Mouse (Mus musculus) forebrain, embryonic 14.5 days (tissue): ENCODE measurements around the gene A630095N17Rik. TPM values are rescaled to one million over a fixed set of nuclear protein-coding genes. Genes with fewer than 3 reads are reported as not detected.
A peak's percentile ranks its signal among the peaks of the same experiment; 100 is the strongest.

ENCODE experiments used
- ATAC-seq: fragments of 200-750 bp; cut with Nextera tagmentation; 2 replicates; pipeline ENCODE4 v1.8.0; 2017; ENCODE audit warnings: mild to moderate bottlenecking, moderate library complexity
- DNase-seq: peaks from one replicate; pipeline ENCODE4 v3.0.0-alpha.2; 2015; ENCODE audit warnings: low spot score
- H3K27ac ChIP-seq: fragments of 300-500 bp; sonication (generic); 2 replicates; pipeline ENCODE4 v1.5.1; 2014; ENCODE audit warnings: low read depth, mild to moderate bottlenecking, control low read depth, low read length, moderate library complexity
- H3K27me3 ChIP-seq: fragments of 300-500 bp; sonication (generic); replicated peaks from 2 replicates; pipeline ENCODE4 v1.6.1; 2014; ENCODE audit warnings: low read length, control low read depth, mixed read lengths; ENCODE audit not compliant: control insufficient read depth, insufficient read depth
- H3K36me3 ChIP-seq: fragments of 300-500 bp; sonication (generic); 2 replicates; pipeline ENCODE4 v1.6.1; 2014; ENCODE audit warnings: low read length, control low read depth; ENCODE audit not compliant: control insufficient read depth, insufficient read depth
- H3K4me1 ChIP-seq: fragments of 300-500 bp; sonication (generic); 2 replicates; pipeline ENCODE4 v1.6.1; 2014; ENCODE audit warnings: antibody characterized with exemption, low read length, control low read depth; ENCODE audit not compliant: control insufficient read depth, insufficient read depth
- H3K4me2 ChIP-seq: fragments of 300-500 bp; sonication (generic); 2 replicates; pipeline ENCODE4 v1.6.1; 2014; ENCODE audit warnings: mild to moderate bottlenecking, control low read depth, low read length
- H3K4me3 ChIP-seq: fragments of 300-500 bp; sonication (generic); 2 replicates; pipeline ENCODE4 v1.5.1; 2014; ENCODE audit warnings: low read depth, low read length, control low read depth
- H3K9ac ChIP-seq: fragments of 300-500 bp; sonication (generic); 2 replicates; pipeline ENCODE4 v1.6.1; 2014; ENCODE audit warnings: mild to moderate bottlenecking, low read length, control low read depth, moderate library complexity
- H3K9me3 ChIP-seq: fragments of 300-500 bp; sonication (generic); replicated peaks from 2 replicates; pipeline ENCODE4 v1.6.1; 2016; ENCODE audit warnings: low read length, control low read depth, mixed read lengths; ENCODE audit not compliant: control insufficient read depth
- WGBS: fragments of 180-500 bp; shearing (Covaris S2); extraction: QIAGEN DNeasy Blood & Tissue Kit; methylation state at CpG from one replicate; pipeline ENCODE4 v1.1.7; 2014; 5-methylcytosine and 5-hydroxymethylcytosine counted together
- polyA plus RNA-seq: library from polyadenylated mRNA; unstranded; fragments of >200 nt; fragmentation: Nextera tagmentation; extraction: Ambion mirVana; gene quantifications from 2 replicates; pipeline ENCODE4 v1.2.1, GENCODE M21; 2014

A630095N17Rik gene
- polyA plus RNA-seq, 1 experiment from 2014 or later, result not detected

- Histone ChIP-seq H3K4me3 (peak within 1 kb of the TSS; percentile 41), H3K4me2 (peak within 1 kb of the TSS; percentile 96), H3K27me3 (peaks cover 33% of the 10 kb centered on the region), H3K9ac (peak within 1 kb of the TSS; percentile 59), H3K27ac (no peak within 1 kb of the TSS), H3K9me3 (no peaks in the 10 kb centered on the region), H3K36me3 (peaks cover 14% of the 10 kb centered on the region), H3K4me1 (peaks cover 11% of the 10 kb centered on the region)
- ATAC-seq (peak; percentile 54), DNase-seq (peak; percentile 17)
- WGBS, result 0% methylated on average over 34 of the region's 34 CpGs
Observed at GRCm38 (mm10) chr1:75219531-75219930, 12.4 kb downstream of the A630095N17Rik start, which contains the start of gene Tuba4a. Tuba4a (minus strand) TSS chr1:75219865.

GRCm38 (mm10) chr1:75219078-75219477 lies 12.8 kb downstream of the A630095N17Rik start:
- H3K27ac ChIP-seq, result no peak overlapping the region
- peak; percentile 85 for ATAC-seq
- under 1% methylated on average over 24 of the region's 24 CpGs for WGBS
- no peaks in the 10 kb centered on the region for H3K9me3 ChIP-seq
- peak overlapping the region; percentile 96 for H3K4me2 ChIP-seq
- H3K4me3 ChIP-seq, result peak overlapping the region; percentile 41
- H3K4me1 ChIP-seq, result peaks cover 11% of the 10 kb centered on the region
- H3K36me3 ChIP-seq, result peaks cover 19% of the 10 kb centered on the region
- peaks cover 33% of the 10 kb centered on the region for H3K27me3 ChIP-seq
- peak overlapping the region; percentile 59 for H3K9ac ChIP-seq
- DNase-seq, result peak; percentile 75

GRCm38 (mm10) chr1:75218227-75219001 lies 13.5 kb downstream of the A630095N17Rik start:
- no peaks in the 10 kb centered on the region for H3K9me3 ChIP-seq
- peak overlapping the region; percentile 3; the same call in 1 of the 2 replicates for H3K27ac ChIP-seq
- peaks cover 25% of the 10 kb centered on the region for H3K36me3 ChIP-seq
- H3K4me2 ChIP-seq, result peak overlapping the region; percentile 96
- peak; percentile 62 for ATAC-seq
- 1% methylated on average over 38 of the region's 38 CpGs for WGBS
- peak; percentile 69 for DNase-seq
- peak overlapping the region; percentile 59 for H3K9ac ChIP-seq
- peak overlapping the region; percentile 41 for H3K4me3 ChIP-seq
- peaks cover 11% of the 10 kb centered on the region for H3K4me1 ChIP-seq
- peaks cover 33% of the 10 kb centered on the region for H3K27me3 ChIP-seq

- peaks cover 31% of the 10 kb centered on the region for H3K36me3 ChIP-seq
- peak overlapping the region; percentile 3; the same call in 1 of the 2 replicates for H3K27ac ChIP-seq
- peak overlapping the region; percentile 96 for H3K4me2 ChIP-seq
- no peak for DNase-seq
- WGBS, result 2% methylated on average over 6 of the region's 6 CpGs
- H3K4me3 ChIP-seq, result peak overlapping the region; percentile 41; the same call in 1 of the 2 replicates
- peaks cover 11% of the 10 kb centered on the region for H3K4me1 ChIP-seq
- peak; percentile 9; the same call in 1 of the 2 replicates for ATAC-seq
- H3K9me3 ChIP-seq, result no peaks in the 10 kb centered on the region
- H3K9ac ChIP-seq, result no peak overlapping the region
- peaks cover 33% of the 10 kb centered on the region for H3K27me3 ChIP-seq
Observed at GRCm38 (mm10) chr1:75217893-75218226, 14.0 kb downstream of the A630095N17Rik start.

- DNase-seq (no peak), ATAC-seq (no peak)
- 76% methylated on average over 13 of the region's 13 CpGs for WGBS
- peaks cover 11% of the 10 kb centered on the region for H3K4me1 ChIP-seq
- peaks cover 39% of the 10 kb centered on the region for H3K36me3 ChIP-seq
- H3K9me3 ChIP-seq, result no peaks in the 10 kb centered on the region
- no peak overlapping the region for H3K4me3 ChIP-seq
- no peak overlapping the region for H3K4me2 ChIP-seq
- H3K9ac ChIP-seq, result no peak overlapping the region
- H3K27ac ChIP-seq, result 0 out of 2 replicates have a peak overlapping the region, but pooled peaks have one; percentile 3
- H3K27me3 ChIP-seq, result peaks cover 31% of the 10 kb centered on the region
Observed at GRCm38 (mm10) chr1:75216797-75217585, 14.9 kb downstream of the A630095N17Rik start.

- Histone ChIP-seq H3K36me3 (peaks cover 41% of the 10 kb centered on the region), H3K9me3 (no peaks in the 10 kb centered on the region), H3K27ac (no peak overlapping the region), H3K9ac (no peak overlapping the region), H3K4me2 (no peak overlapping the region), H3K4me3 (no peak overlapping the region), H3K4me1 (peaks cover 19% of the 10 kb centered on the region), H3K27me3 (peaks cover 28% of the 10 kb centered on the region)
- 91% methylated on average over 9 of the region's 9 CpGs for WGBS
- DNase-seq (no peak), ATAC-seq (no peak)
Observed at GRCm38 (mm10) chr1:75215785-75216184, 16.1 kb downstream of the A630095N17Rik start.

GRCm38 (mm10) chr1:75214886-75215285 lies 17.0 kb downstream of the A630095N17Rik start:
- Histone ChIP-seq H3K9ac (no peak overlapping the region), H3K27ac (no peak overlapping the region), H3K4me2 (no peak overlapping the region), H3K4me3 (no peak overlapping the region), H3K9me3 (no peaks in the 10 kb centered on the region), H3K36me3 (peaks cover 41% of the 10 kb centered on the region), H3K4me1 (peaks cover 22% of the 10 kb centered on the region), H3K27me3 (peaks cover 19% of the 10 kb centered on the region)
- WGBS, result 83% methylated on average over 5 of the region's 5 CpGs
- ATAC-seq, result no peak
- DNase-seq, result no peak

- ATAC-seq (no peak), DNase-seq (no peak)
- H3K4me3 ChIP-seq, result no peak overlapping the region
- peaks cover 18% of the 10 kb centered on the region for H3K4me1 ChIP-seq
- H3K4me2 ChIP-seq, result no peak overlapping the region
- no peak overlapping the region for H3K27ac ChIP-seq
- peaks cover 14% of the 10 kb centered on the region for H3K27me3 ChIP-seq
- H3K36me3 ChIP-seq, result peaks cover 41% of the 10 kb centered on the region
- H3K9me3 ChIP-seq, result no peaks in the 10 kb centered on the region
- H3K9ac ChIP-seq, result no peak overlapping the region
- WGBS, result 83% methylated on average over 2 of the region's 2 CpGs
Observed at GRCm38 (mm10) chr1:75214442-75214841, 17.5 kb downstream of the A630095N17Rik start.
